Mouse (Mus musculus): ENCODE data around the gene Reps2. TPM values are rescaled to one million over a fixed set of nuclear protein-coding genes. Genes with fewer than 3 reads are reported as not detected.

Gene Reps2
- polyA plus RNA-seq, 1 experiment: not detected

DNA sequence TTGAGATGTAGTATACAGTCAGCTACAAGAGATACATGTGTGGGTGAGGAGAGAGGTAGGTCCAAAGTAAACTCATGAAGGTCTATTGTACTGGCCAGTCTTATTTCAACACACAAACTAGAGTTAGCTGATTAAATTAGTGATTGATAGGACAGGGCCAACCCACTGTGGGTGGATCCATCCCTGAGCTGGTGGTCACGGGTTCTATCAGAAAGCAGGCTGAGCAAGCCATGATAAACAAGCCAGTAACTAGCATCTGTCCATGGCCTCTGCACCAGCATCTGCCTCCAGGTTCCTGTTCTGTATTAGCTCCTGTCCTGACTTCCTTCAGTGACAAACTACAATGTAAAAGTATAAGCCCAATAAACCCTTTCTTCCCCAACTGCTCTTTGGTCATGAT lies 200.1 kb downstream of the Reps2 start:
- WGBS: 85% methylated on average over 1 of the region's 1 CpGs
- Histone ChIP-seq H3K4me3 (ENCODE audit: insufficient read depth, low read depth, low read length) (no peak overlapping the region), H3K4me1 (ENCODE audit: control insufficient read depth, insufficient read depth, low read length) (no peaks in the 10 kb centered on the region), H3K27ac (ENCODE audit: insufficient read depth, low read depth, low read length) (no peak overlapping the region)
- no peak for TF ChIP-seq CTCF (IDR thresholded peaks at IDR 0.05; ENCODE audit: insufficient read depth, low read depth, low read length)
- no peak for TF ChIP-seq POLR2A (IDR thresholded peaks at IDR 0.05; ENCODE audit: insufficient read depth, low read depth, low read length)

DNA sequence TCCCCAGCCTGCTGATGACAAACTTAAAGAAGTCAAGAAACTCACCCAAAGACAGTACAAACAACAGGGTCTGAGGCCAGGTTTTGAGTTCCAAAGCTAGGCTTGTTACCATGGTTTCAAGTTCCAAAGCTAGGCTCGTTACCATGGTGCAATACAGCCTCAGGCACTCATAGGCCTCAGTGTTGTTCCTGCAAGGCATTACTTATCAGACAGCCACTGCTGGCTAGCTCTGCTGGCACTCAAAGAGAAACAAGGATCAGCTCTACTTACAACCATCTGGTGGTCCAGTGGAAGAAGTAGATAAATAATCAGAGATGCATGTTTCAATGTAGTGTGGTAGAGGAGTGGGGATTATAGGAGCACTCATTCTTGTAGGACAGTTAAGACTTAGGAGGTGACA lies 200.5 kb downstream of the Reps2 start:
- 61% methylated on average over 1 of the region's 1 CpGs for WGBS
- no peak for TF ChIP-seq CTCF (IDR thresholded peaks at IDR 0.05; ENCODE audit: insufficient read depth, low read depth, low read length)
- no peak for TF ChIP-seq POLR2A (IDR thresholded peaks at IDR 0.05; ENCODE audit: insufficient read depth, low read depth, low read length)
- no peak overlapping the region for H3K4me3 ChIP-seq (ENCODE audit: insufficient read depth, low read depth, low read length)
- H3K4me1 ChIP-seq (ENCODE audit: control insufficient read depth, insufficient read depth, low read length): no peaks in the 10 kb centered on the region
- H3K27ac ChIP-seq (ENCODE audit: insufficient read depth, low read depth, low read length): no peak overlapping the region

- Histone ChIP-seq H3K4me3 (ENCODE audit: insufficient read depth, low read depth, low read length) (no peak overlapping the region), H3K4me1 (ENCODE audit: control insufficient read depth, insufficient read depth, low read length) (no peaks in the 10 kb centered on the region), H3K27ac (ENCODE audit: insufficient read depth, low read depth, low read length) (no peak overlapping the region)
- no peak for TF ChIP-seq CTCF (IDR thresholded peaks at IDR 0.05; ENCODE audit: insufficient read depth, low read depth, low read length)
- TF ChIP-seq POLR2A (IDR thresholded peaks at IDR 0.05; ENCODE audit: insufficient read depth, low read depth, low read length): no peak
- 82% methylated on average over 5 of the region's 5 CpGs for WGBS
Measured at GRCm38 (mm10) chrX:162432776-162433543, 210.5 kb downstream of the Reps2 start.

DNA sequence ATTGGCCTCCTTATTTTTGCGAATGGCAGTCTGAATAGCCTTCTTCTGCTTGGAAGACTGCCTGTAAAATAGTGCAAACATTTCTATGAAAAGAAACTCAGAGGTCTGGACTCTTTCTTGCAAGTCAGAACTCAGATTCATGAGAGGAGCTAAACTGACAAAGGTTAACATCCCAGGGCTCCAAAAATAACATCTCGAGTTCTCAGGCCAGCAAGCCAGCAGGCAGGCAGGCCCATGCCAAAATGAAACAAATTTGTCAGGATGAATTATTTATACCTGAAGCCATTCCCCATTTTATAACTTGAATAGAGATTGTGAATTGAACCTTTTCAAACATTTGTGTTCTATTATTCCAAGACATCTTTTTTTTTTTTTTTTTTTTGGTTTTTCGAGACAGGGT lies 215.8 kb downstream of the Reps2 start:
- TF ChIP-seq CTCF (IDR thresholded peaks at IDR 0.05; ENCODE audit: insufficient read depth, low read depth, low read length) (no peak), POLR2A (IDR thresholded peaks at IDR 0.05; ENCODE audit: insufficient read depth, low read depth, low read length) (no peak)
- Histone ChIP-seq H3K4me3 (ENCODE audit: insufficient read depth, low read depth, low read length) (no peak overlapping the region), H3K27ac (ENCODE audit: insufficient read depth, low read depth, low read length) (no peak overlapping the region), H3K4me1 (ENCODE audit: control insufficient read depth, insufficient read depth, low read length) (no peaks in the 10 kb centered on the region)
- WGBS: 66% methylated on average over 2 of the region's 3 CpGs

DNA sequence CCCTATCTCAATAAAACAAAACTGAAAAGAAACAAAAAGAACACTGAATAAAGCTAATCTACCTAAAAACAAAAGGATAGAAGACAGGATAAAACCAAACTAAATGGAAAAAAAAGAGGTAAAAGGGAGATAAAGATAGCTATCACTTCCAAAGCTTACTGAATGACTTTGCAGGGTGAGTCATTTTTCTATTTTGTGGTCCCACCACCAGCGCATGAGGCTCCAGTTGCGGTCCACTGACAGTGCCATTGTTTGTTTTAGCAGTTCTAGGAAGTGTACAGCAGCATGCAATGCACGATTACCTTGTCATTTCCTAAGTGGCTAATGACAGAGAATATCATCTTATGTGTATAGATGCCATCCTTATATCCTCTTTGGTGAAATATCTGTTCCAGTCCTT lies 224.0 kb downstream of the Reps2 start:
- no peak for TF ChIP-seq CTCF (IDR thresholded peaks at IDR 0.05; ENCODE audit: insufficient read depth, low read depth, low read length)
- TF ChIP-seq POLR2A (IDR thresholded peaks at IDR 0.05; ENCODE audit: insufficient read depth, low read depth, low read length): no peak
- no peak overlapping the region for H3K27ac ChIP-seq (ENCODE audit: insufficient read depth, low read depth, low read length)
- H3K4me3 ChIP-seq (ENCODE audit: insufficient read depth, low read depth, low read length): no peak overlapping the region
- H3K4me1 ChIP-seq (ENCODE audit: control insufficient read depth, insufficient read depth, low read length): no peaks in the 10 kb centered on the region
- 81% methylated on average over 3 of the region's 3 CpGs for WGBS

GRCm38 (mm10) chrX:162413124-162413523 lies 230.3 kb downstream of the Reps2 start:
- WGBS: 69% methylated on average over 2 of the region's 2 CpGs
- H3K4me3 ChIP-seq (ENCODE audit: insufficient read depth, low read depth, low read length): no peak overlapping the region
- TF ChIP-seq POLR2A (IDR thresholded peaks at IDR 0.05; ENCODE audit: insufficient read depth, low read depth, low read length) (no peak), CTCF (IDR thresholded peaks at IDR 0.05; ENCODE audit: insufficient read depth, low read depth, low read length) (no peak)

DNA sequence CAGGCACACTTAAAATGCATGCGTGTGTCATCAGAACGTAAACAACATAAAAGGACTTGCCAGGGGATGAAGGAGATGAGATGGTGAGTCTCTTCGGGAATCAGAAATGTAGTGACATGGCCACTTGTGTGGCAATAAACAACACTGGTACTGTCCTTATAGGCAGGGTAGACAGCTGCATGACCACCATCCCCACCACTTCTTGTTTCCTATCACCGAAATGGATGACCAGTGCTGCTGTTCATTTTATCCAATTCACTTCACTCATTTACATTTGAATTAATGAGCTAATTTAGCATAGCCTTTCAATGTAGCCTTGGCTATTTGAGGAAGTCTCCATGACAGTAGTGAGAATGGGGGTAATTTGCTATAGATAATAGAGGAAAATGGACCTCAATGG lies 236.2 kb downstream of the Reps2 start:
- Histone ChIP-seq H3K4me1 (ENCODE audit: control insufficient read depth, insufficient read depth, low read length) (no peaks in the 10 kb centered on the region), H3K4me3 (ENCODE audit: insufficient read depth, low read depth, low read length) (no peak overlapping the region), H3K27ac (ENCODE audit: insufficient read depth, low read depth, low read length) (no peak overlapping the region)
- WGBS: 70% methylated on average over 4 of the region's 4 CpGs
- TF ChIP-seq POLR2A (IDR thresholded peaks at IDR 0.05; ENCODE audit: insufficient read depth, low read depth, low read length) (no peak), CTCF (IDR thresholded peaks at IDR 0.05; ENCODE audit: insufficient read depth, low read depth, low read length) (no peak)

More at GRCm38 (mm10) chrX:162413124-162413523, 230.3 kb downstream of the Reps2 start:
- Histone ChIP-seq H3K4me1 (ENCODE audit: control insufficient read depth, insufficient read depth, low read length) (no peaks in the 10 kb centered on the region), H3K27ac (ENCODE audit: insufficient read depth, low read depth, low read length) (no peak overlapping the region)

DNA sequence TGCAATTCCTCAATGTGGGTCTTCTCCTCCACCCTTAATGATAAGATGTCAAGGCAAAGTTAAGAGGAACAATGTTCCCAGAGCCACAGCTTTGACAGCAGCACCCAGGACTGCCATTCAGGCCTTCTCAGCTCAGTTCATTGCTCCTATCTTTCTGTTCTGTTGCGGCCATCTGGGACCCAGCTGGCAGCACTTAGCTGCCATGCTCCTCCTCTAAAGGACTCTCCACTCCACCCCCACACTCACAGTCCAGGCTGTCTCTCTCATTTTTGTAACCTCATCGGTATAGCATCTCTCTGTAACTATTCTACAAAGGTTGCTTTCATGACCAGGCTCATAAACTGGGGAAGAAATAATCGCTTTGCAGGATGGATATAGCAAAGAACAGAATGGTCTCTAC lies 241.0 kb downstream of the Reps2 start:
- 54% methylated on average over 3 of the region's 3 CpGs for WGBS
- H3K27ac ChIP-seq (ENCODE audit: insufficient read depth, low read depth, low read length): no peak overlapping the region
- H3K4me1 ChIP-seq (ENCODE audit: control insufficient read depth, insufficient read depth, low read length): no peaks in the 10 kb centered on the region
- no peak overlapping the region for H3K4me3 ChIP-seq (ENCODE audit: insufficient read depth, low read depth, low read length)
- TF ChIP-seq CTCF (IDR thresholded peaks at IDR 0.05; ENCODE audit: insufficient read depth, low read depth, low read length): no peak
- TF ChIP-seq POLR2A (IDR thresholded peaks at IDR 0.05; ENCODE audit: insufficient read depth, low read depth, low read length): no peak

DNA sequence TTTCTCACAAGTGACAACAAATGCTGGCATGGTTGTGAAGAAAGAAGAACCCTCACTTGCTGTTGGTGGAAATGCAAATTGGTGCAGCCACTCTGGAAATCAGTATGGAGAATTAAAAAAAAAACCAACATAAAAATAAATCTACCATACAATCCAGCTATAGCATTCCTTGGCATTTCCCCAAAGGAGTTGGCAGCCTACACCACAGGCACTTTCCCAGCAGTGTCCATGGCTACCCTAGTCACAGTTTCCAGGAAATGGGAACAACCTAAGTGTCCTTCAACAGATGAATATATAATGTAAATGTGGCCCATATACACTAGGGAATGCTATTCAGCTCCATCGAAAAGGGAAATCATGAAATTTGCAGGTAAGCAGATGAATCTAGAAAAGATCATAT lies 262.7 kb downstream of the Reps2 start:
- 88% methylated on average over 1 of the region's 1 CpGs for WGBS
- no peaks in the 10 kb centered on the region for H3K4me1 ChIP-seq (ENCODE audit: control insufficient read depth, insufficient read depth, low read length)
- no peak overlapping the region for H3K27ac ChIP-seq (ENCODE audit: insufficient read depth, low read depth, low read length)
- H3K4me3 ChIP-seq (ENCODE audit: insufficient read depth, low read depth, low read length): no peak overlapping the region
- TF ChIP-seq CTCF (IDR thresholded peaks at IDR 0.05; ENCODE audit: insufficient read depth, low read depth, low read length) (no peak), POLR2A (IDR thresholded peaks at IDR 0.05; ENCODE audit: insufficient read depth, low read depth, low read length) (no peak)
